Mouse (Mus musculus): Measurements from ENCODE around the gene Fam89b.

DNA sequence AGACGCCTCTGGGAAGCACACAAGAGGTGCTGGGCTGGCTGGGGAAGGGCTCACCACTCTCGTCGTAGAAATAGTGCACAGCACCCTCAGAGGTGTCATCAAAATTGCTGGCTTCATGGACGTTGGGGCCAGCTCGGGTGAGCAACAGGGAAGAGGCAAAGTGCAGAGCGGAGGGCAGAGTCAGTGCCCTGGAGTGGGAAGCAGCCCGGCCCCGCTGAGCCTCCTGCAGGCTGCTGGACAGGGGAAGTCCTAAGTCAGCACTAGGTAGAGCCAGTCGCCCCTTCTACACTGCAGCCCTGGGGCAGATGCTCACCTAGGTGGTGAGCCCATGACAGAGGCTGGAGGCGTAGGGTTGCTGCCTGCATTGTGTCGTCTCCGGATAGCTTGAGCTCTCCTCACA lies 45.2 kb downstream of the Fam89b start:
- no peak for TF ChIP-seq POLR2A (IDR thresholded peaks at IDR 0.05; ENCODE audit: control insufficient read depth, low read depth, low read length)
- no peak for TF ChIP-seq CTCF (IDR thresholded peaks at IDR 0.05; ENCODE audit: control insufficient read depth, insufficient read depth, insufficient replicate concordance, low read depth, low read length)
